Mouse (Mus musculus) adrenal gland, adult 10 weeks (tissue): Measurements from ENCODE around the gene Onecut3. TPM values are rescaled to one million over a fixed set of nuclear protein-coding genes. Genes with fewer than 3 reads are reported as not detected.

Experiments
- polyA plus RNA-seq: library from polyadenylated mRNA; stranded (reverse); fragments of 350-450 nt; fragmentation: Illumina TruSeq; extraction: RNeasy Lipid Tissue Mini Kit (QIAGEN cat#74804); gene quantifications from one replicate; pipeline ENCODE4 v1.2.3, GENCODE M21; 2014; ENCODE audit warnings: low read depth, low replicate concordance

Gene Onecut3
- polyA plus RNA-seq, result not detected

GRCm38 (mm10) chr10:80494732-80495131 is at the start of gene Onecut3:
Gene Onecut3, plus strand, starts transcription at chr10:80494835.

GRCm38 (mm10) chr10:80538710-80539394 is 44.2 kb downstream of the Onecut3 start, which contains the start of gene Atp8b3:
Gene Atp8b3, minus strand, starts transcription at chr10:80539124.

GRCm38 (mm10) chr10:80561116-80561944 is 66.7 kb downstream of the Onecut3 start, which contains the start of gene Rexo1:
Gene Rexo1, minus strand, starts transcription at chr10:80561560.

Other genes starting within 250 kb of the Onecut3 start
- 5.8 TPM for gene Ndufs7, start 245.7 kb upstream of the Onecut3 start, polyA plus RNA-seq
- 2.7 TPM for gene Gamt, start 233.8 kb upstream of the Onecut3 start, polyA plus RNA-seq
- gene Dazap1, start 233.3 kb upstream of the Onecut3 start, polyA plus RNA-seq, result 17.0 TPM
- gene Rps15, start 202.4 kb upstream of the Onecut3 start, polyA plus RNA-seq, result not detected
- not detected for gene Apc2, start 198.9 kb upstream of the Onecut3 start, polyA plus RNA-seq
- 1.4 TPM for gene 2310011J03Rik, start 174.3 kb upstream of the Onecut3 start, polyA plus RNA-seq
- gene Pcsk4, start 165.3 kb upstream of the Onecut3 start, polyA plus RNA-seq, result not detected
- gene Reep6, start 164.9 kb upstream of the Onecut3 start, polyA plus RNA-seq, result not detected
- 0.82 TPM for gene Adamtsl5, start 146.4 kb upstream of the Onecut3 start, polyA plus RNA-seq
- gene Plk5, start 138.4 kb upstream of the Onecut3 start, polyA plus RNA-seq, result not detected
- 13.4 TPM for gene Mex3d, start 107.2 kb upstream of the Onecut3 start, polyA plus RNA-seq
- not detected for gene Mbd3, start 95.3 kb upstream of the Onecut3 start, polyA plus RNA-seq
- gene Uqcr11, start 88.0 kb upstream of the Onecut3 start, polyA plus RNA-seq, result not detected
- 3.1 TPM for gene Tcf3, start 61.2 kb upstream of the Onecut3 start, polyA plus RNA-seq
- not detected for gene Atp8b3, start 44.3 kb downstream of the Onecut3 start, polyA plus RNA-seq
- gene Rexo1, start 66.7 kb downstream of the Onecut3 start, polyA plus RNA-seq, result 0.52 TPM
- gene Klf16, start 82.5 kb downstream of the Onecut3 start, polyA plus RNA-seq, result 1.2 TPM
- gene Abhd17a, start 95.5 kb downstream of the Onecut3 start, polyA plus RNA-seq, result not detected
- gene Scamp4, start 108.0 kb downstream of the Onecut3 start, polyA plus RNA-seq, result 1.0 TPM
- gene Adat3, start 108.0 kb downstream of the Onecut3 start, polyA plus RNA-seq, result not detected
- gene Gm49322, start 111.2 kb downstream of the Onecut3 start, polyA plus RNA-seq, result not detected
- 2.0 TPM for gene Csnk1g2, start 128.0 kb downstream of the Onecut3 start, polyA plus RNA-seq
- 0.58 TPM for gene Btbd2, start 162.2 kb downstream of the Onecut3 start, polyA plus RNA-seq
- gene Mknk2, start 183.3 kb downstream of the Onecut3 start, polyA plus RNA-seq, result 3.6 TPM
- 3.9 TPM for gene Mob3a, start 207.1 kb downstream of the Onecut3 start, polyA plus RNA-seq
- not detected for gene Izumo4, start 207.3 kb downstream of the Onecut3 start, polyA plus RNA-seq
- 9.3 TPM for gene Ap3d1, start 247.4 kb downstream of the Onecut3 start, polyA plus RNA-seq